Mouse (Mus musculus): ENCODE data around the gene Tm4sf20. TPM values are rescaled to one million over a fixed set of nuclear protein-coding genes. Genes with fewer than 3 reads are reported as not detected.

The Tm4sf20 gene
- total RNA-seq, 2 experiments from 2014 or later, result not detected

- intact Hi-C loops (cut with DNase I), result no loop called here
- DNase-seq (ENCODE audit: low spot score), result no peak
Observed at GRCm38 (mm10) chr1:82783559-82783958, 15.3 kb upstream of the Tm4sf20 start.

GRCm38 (mm10) chr1:82779388-82779966, 11.2 kb upstream of the Tm4sf20 start:
- DNase-seq (ENCODE audit: low spot score), result no peak
- intact Hi-C loops (cut with DNase I), result no loop called here

GRCm38 (mm10) chr1:82775293-82775692, 7.0 kb upstream of the Tm4sf20 start:
- DNase-seq (ENCODE audit: low spot score), result no peak
- intact Hi-C loops (cut with DNase I), result no loop called here

- DNase-seq (ENCODE audit: low spot score), result no peak
- intact Hi-C loops (cut with DNase I), result no loop called here
Observed at GRCm38 (mm10) chr1:82773208-82773607, 4.9 kb upstream of the Tm4sf20 start.

- intact Hi-C loops (cut with DNase I), result no loop called here
- DNase-seq (ENCODE audit: low spot score), result no peak
Observed at GRCm38 (mm10) chr1:82772428-82772827, 4.2 kb upstream of the Tm4sf20 start.

- DNase-seq (ENCODE audit: low spot score), result no peak
- intact Hi-C loops (cut with DNase I), result no loop called here
Observed at GRCm38 (mm10) chr1:82771022-82771586, 2.8 kb upstream of the Tm4sf20 start, which contains the start of gene Gm47791. TSS of gene Gm47791 (minus strand) at chr1:82771243.

- intact Hi-C loops (cut with DNase I), result no loop called here
- no peak for DNase-seq (ENCODE audit: low spot score)
Observed at GRCm38 (mm10) chr1:82766641-82767040, 1.6 kb downstream of the Tm4sf20 start.

GRCm38 (mm10) chr1:82766227-82766626, 2.0 kb downstream of the Tm4sf20 start:
- intact Hi-C loops (cut with DNase I), result no loop called here
- no peak for DNase-seq (ENCODE audit: low spot score)

GRCm38 (mm10) chr1:82762274-82762673, 6.0 kb downstream of the Tm4sf20 start:
- intact Hi-C loops (cut with DNase I), result no loop called here
- DNase-seq (ENCODE audit: low spot score), result no peak

GRCm38 (mm10) chr1:82761454-82762169, 6.6 kb downstream of the Tm4sf20 start:
- intact Hi-C loops (cut with DNase I), result no loop called here
- no peak for DNase-seq (ENCODE audit: low spot score)

GRCm38 (mm10) chr1:82759520-82759919, 8.7 kb downstream of the Tm4sf20 start:
- intact Hi-C loops (cut with DNase I), result no loop called here
- DNase-seq (ENCODE audit: low spot score), result no peak

GRCm38 (mm10) chr1:82747714-82748452, 20.4 kb downstream of the Tm4sf20 start:
- DNase-seq (ENCODE audit: low spot score), result no peak
- intact Hi-C loops (cut with DNase I), result no loop called here

GRCm38 (mm10) chr1:82746408-82746807, 21.9 kb downstream of the Tm4sf20 start:
- intact Hi-C loops (cut with DNase I), result no loop called here
- DNase-seq (ENCODE audit: low spot score), result no peak

GRCm38 (mm10) chr1:82743962-82744361, 24.3 kb downstream of the Tm4sf20 start:
- intact Hi-C loops (cut with DNase I), result no loop called here

GRCm38 (mm10) chr1:82741539-82741938, 26.7 kb downstream of the Tm4sf20 start:
- intact Hi-C loops (cut with DNase I), result no loop called here
- DNase-seq (ENCODE audit: low spot score), result no peak

More at GRCm38 (mm10) chr1:82743962-82744361, 24.3 kb downstream of the Tm4sf20 start:
- no peak for DNase-seq (ENCODE audit: low spot score)

- no peak for DNase-seq (ENCODE audit: low spot score)
- intact Hi-C loops (cut with DNase I), result no loop called here
Observed at GRCm38 (mm10) chr1:82738066-82738465, 30.2 kb downstream of the Tm4sf20 start.

GRCm38 (mm10) chr1:82733357-82733756, 34.9 kb downstream of the Tm4sf20 start:
- DNase-seq (ENCODE audit: low spot score), result no peak
- intact Hi-C loops (cut with DNase I), result no loop called here

GRCm38 (mm10) chr1:82726482-82726881, 41.8 kb downstream of the Tm4sf20 start:
- DNase-seq (ENCODE audit: low spot score), result no peak
- intact Hi-C loops (cut with DNase I), result loop anchor here (10.0 kb wide), 1 partner anchor 118 kb away; no protein-coding TSS in a partner anchor

- intact Hi-C loops (cut with DNase I), result loop anchor here (10.0 kb wide), 1 partner anchor 119 kb away; no protein-coding TSS in a partner anchor
- no peak for DNase-seq (ENCODE audit: low spot score)
Observed at GRCm38 (mm10) chr1:82725875-82726185, 42.4 kb downstream of the Tm4sf20 start.

- DNase-seq (ENCODE audit: low spot score), result no peak
- intact Hi-C loops (cut with DNase I), result loop anchor here (10.0 kb wide), 1 partner anchor 120 kb away; no protein-coding TSS in a partner anchor
Observed at GRCm38 (mm10) chr1:82725026-82725874, 43.0 kb downstream of the Tm4sf20 start.
